Mouse (Mus musculus) layer of hippocampus, adult 8-10 months (tissue): ENCODE data around the gene Bcl2l11. TPM values are rescaled to one million over a fixed set of nuclear protein-coding genes. Genes with fewer than 3 reads are reported as not detected.

Source experiments
- DNase-seq, 2 experiments: peaks; one replicate each; pipeline ENCODE4 v3.0.0; 2022; ENCODE audit warnings: low spot score in 2 of 2
- total RNA-seq, 4 experiments: library from RNA; stranded (reverse); gene quantifications; 2 replicates each; pipeline ENCODE4 v1.2.4; 2022

The Bcl2l11 gene
- total RNA-seq, 4 experiments from 2014 or later = 5.1 to 8.1 (median 6.5) TPM

DNA sequence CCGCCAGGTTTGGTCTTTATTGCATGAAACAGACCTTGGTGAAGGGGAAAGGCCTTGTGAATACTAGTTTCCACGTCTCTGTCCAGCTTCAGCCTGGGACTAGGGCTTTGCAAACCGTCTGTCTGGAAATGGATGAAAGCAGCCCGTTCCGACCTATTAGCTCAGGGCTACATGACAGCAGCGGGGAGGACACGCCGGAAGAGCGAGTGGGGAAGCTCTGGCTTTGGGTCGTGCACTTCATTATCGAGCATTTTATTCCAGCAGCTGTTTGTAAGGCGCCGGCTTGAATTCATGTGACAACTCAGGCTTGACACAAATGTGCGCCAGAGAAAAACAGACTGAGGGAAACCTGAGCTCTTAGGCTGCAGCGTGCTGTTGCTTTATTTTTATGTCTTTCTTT, 13.9 kb downstream of the Bcl2l11 start:
- no peak for DNase-seq

DNA sequence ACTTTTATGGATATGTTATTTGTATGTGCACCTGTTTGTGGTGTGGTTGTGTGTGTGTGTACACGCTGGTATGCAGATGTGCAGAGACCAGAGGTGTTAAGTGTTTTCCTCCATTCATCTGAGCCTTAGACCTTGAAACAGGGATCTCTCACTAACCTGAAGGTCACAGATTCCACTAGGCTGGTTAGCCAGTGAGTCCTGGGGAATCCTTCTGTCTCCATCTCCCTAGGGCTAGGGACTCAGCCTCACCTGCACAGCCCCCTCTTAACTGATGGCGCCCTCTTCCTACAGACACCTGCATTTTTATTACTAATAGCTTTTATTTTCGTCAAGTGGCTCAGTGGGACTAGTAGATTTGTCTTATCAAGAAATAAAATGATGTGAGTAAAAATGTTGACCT, 14.3 kb downstream of the Bcl2l11 start:
- DNase-seq = no peak

DNA sequence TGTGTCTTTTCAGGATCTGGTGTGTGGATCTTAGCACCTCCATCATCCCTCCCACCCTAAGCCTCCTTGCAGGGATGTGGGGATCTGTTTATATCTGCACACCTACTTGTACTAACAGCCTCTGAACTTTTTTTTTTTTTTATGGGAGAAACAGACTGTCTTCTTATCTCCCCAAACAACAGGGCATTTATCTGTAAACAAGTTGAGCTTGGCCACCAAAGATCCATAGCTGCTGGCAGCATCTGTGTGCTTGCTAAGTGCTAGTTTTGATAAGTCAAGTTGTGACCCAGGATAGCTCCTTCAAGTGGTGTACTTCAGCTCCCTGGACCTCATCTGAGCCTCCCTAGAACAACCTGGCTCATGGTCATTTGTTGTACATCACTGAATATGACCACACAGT, 18.2 kb downstream of the Bcl2l11 start:
- no peak for DNase-seq

GRCm38 (mm10) chr2:128145433-128145832, 19.6 kb downstream of the Bcl2l11 start:
- no peak for DNase-seq

DNA sequence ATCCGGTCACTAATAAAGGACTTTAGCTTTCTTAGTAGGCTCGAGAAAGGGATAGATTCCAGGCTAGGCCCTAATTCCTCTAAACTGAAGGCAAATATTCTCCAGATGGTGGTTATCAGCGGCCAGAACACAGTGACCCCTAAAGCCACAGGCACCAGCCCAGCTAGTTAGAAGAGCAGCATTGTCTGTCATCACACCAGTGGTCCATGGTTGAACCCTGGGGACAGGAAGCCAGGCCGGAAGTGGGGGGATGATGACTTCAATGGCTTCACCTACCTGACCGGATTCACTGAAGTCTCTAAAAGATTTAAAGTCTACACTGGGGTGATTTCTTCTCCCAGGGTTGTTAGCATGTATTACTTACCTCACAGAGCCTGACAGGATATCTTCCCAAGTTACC, 23.8 kb downstream of the Bcl2l11 start:
- DNase-seq = no peak

DNA sequence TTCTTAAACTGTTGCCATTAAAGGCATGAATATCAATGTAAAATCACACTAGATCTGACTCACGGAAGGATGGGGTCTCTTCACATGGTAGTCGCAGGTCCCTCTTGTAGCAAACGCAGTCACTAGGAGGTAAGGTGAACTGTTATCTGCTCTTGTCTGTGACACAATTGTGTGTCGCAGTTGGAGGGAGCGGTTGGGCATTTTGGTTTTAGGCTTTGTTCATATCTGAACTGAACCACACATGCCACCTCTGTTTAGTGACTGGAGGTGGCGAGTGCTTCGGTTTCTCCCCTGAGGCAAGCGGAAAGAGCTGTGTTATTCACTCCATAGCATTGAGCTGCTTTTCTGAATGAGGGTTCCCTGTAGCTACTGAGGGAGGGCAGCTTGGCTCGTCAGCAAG, 26.4 kb downstream of the Bcl2l11 start:
- DNase-seq = no peak

DNA sequence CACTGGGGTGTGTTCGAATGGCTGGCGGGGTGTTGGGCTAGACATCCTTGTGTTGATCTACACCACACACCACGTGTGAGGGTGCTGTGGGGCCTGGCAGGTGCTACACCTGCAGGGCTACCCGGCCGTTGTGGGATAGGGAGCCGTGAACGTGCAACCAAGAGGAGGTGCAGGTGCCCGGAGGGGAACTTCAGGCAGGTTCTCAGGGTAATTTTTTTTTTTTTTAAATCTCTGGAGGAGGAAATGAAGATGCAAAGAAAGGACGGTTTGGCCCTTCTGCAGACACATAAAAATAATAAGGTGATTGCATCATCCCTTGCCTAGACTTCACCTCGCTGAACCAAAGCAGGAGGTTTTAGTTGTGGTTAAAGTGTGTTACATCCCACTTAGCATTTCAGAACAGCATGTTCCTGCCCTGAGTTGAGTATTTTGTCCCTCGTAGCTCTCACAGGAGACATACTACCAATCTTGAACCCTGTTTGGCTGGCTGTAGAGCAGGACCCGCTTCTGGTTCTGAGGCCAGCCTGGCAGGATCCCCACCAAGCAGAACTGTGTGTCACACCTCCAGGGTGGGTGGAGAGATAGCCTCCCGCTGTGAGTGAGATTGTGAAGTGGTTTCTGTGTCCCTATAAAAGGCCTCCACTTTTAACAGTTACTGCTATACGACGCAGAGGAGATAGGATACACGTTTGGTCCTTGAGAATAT, 27.2 kb downstream of the Bcl2l11 start:
- DNase-seq = no peak

GRCm38 (mm10) chr2:128153551-128153910, 27.7 kb downstream of the Bcl2l11 start:
- DNase-seq = no peak

GRCm38 (mm10) chr2:128155412-128156066, 29.7 kb downstream of the Bcl2l11 start:
- no peak for DNase-seq

- DNase-seq = no peak
Observed at GRCm38 (mm10) chr2:128156067-128156462, 30.2 kb downstream of the Bcl2l11 start.

DNA sequence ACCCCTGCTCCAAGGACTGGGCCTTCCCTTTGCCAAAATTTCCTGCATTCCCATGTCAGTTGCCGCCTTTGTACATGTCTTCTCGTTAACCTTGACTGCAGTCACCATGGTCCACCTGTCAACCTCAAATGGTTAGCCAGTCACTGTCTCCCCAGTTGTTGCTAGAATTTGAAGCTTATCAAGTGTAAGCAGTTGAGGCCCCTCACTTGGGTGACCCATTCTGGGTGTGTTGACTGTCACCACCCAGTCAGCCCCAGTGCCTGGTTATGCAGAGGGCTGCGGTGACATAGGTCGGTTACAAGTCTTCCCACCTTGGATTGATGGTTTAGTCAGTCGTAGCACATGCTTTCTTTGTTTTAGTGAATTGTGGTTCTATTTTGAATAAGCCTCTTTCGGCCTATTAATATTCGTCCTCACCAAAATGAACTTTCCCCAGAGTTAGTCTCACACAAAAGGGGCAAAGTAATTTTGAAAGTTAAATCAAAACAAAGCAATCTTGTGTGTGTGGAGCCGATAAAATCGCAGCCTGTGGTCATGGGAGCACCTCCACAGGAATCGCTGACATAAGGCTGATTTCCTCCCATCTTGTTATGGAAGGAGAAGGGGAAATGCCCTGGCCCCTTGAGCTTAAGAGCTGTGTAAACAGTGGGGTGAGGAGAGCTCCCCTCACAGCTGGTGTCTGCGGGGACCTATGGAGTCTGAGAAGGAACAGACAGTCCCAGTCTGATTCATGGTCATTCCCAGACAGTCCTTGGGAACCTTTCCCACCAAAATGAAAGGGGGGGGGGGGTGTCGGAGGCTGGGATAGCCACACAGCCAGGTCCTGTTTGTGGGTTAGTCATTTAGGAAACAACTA, 30.9 kb downstream of the Bcl2l11 start:
- DNase-seq = no peak

GRCm38 (mm10) chr2:128158734-128159410, 33.0 kb downstream of the Bcl2l11 start:
- no peak for DNase-seq

- no peak for DNase-seq
Observed at GRCm38 (mm10) chr2:128159619-128160125, 33.8 kb downstream of the Bcl2l11 start.

DNA sequence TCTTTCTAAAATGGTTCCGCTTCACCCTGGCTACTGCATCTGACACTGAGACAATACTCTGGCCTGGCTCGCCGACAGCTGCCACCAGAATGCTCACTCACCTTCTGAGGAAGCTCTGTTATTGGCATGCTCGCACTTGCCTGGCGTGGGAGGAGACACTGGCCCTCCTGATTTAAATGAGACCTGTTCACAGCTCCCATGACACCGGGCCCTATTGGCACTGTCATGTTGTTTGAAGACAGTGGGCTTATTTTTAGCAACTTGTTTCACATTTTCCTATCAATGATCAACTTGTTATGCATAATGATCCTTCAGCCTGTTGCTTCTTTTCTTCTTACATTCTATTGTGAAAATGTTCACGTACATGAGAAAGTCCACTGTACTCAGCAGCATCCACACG, 37.3 kb downstream of the Bcl2l11 start:
- DNase-seq = no peak

- no peak for DNase-seq
Observed at GRCm38 (mm10) chr2:128166623-128167423, 41.0 kb downstream of the Bcl2l11 start.

- no peak for DNase-seq
Observed at GRCm38 (mm10) chr2:128167930-128168329, 42.1 kb downstream of the Bcl2l11 start.

- DNase-seq = no peak
Observed at GRCm38 (mm10) chr2:128169486-128169885, 43.6 kb downstream of the Bcl2l11 start.

DNA sequence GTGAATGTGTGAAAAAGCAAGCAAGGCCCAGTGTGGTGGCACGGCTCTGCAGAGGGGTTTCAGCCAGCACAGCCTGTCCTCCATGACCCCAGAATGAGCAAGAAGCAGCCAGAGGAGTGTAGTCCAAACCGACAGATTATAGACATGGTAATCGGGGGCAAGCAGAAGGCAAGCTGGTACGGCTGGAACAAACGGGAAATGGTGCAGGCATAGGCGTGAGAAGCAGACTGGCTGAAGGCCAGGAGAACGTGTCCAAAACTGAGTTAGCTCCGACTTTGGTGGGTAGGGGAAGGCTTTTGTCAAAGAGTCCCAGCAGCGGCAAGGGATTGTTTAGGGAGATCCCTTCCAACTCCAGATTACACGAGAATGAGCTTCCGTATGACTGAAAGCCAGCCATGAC, 44.1 kb downstream of the Bcl2l11 start:
- peak in 1 of 2 experiments; percentile 28 for DNase-seq

DNA sequence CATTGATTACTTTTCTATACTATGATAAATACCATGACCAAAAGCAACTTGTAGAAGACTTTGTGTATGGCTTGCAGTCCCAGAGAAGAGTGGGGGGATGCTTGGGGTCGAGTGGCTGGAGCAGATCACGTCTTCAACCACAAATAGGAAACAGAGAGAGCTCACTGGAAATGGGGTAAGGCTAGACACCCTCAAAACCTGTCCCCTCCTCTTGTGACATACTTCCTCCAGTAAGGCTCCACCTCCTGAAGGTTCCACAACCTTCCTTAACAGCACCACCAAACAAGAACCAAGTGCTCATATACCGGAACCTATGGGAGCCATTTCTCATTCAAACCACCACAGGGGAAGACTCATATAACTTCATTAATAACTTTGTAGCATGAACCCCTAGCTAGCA, 44.8 kb downstream of the Bcl2l11 start:
- no peak for DNase-seq

DNA sequence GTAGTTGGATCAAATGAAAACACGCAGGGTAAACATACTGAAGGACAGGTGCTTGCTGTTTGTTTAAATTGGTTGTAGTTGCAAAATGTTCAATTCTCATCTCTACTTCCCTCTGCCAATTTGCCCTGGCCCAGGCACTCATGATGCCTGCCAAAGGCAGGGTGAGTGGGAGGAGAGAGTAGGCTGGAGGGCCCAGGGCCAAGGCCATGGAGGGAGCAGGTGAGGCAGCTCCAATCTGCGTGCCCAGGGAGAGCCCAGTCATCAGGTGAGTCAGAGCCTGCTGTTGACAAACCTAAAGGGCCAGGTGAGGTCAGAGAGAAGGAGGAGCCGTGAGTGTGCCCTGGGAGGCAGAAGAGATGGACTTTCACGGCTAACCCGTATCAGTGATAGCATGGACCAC, 46.4 kb downstream of the Bcl2l11 start:
- DNase-seq = peak; percentile 61 to 69

DNA sequence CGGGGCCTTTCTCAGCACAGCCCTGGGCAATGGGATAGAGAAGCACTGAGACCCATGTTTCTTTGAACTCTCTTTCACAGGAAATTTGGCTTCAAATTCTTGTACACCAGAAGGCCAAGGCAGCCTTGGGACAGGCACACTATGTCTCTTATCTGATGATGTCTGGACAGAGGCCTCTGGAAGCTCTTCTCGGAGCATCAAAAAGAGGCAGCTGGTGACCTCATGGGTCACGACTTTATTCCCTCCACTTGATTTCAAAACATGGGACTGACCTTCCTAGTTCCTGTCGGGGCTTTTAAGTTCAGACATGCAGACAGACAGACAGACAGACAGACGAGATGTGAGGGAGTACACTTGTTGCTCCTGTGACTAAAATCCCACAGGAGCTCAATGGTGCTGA, 48.3 kb downstream of the Bcl2l11 start:
- DNase-seq = no peak
